Mouse (Mus musculus): ENCODE measurements at regions not wholly inside any gene's neighbourhood (a gene's known extent, or its start where the extent isn't known, plus 50 kb on each side); places are given as distances from the start of the nearest gene placed in this dataset.

DNA sequence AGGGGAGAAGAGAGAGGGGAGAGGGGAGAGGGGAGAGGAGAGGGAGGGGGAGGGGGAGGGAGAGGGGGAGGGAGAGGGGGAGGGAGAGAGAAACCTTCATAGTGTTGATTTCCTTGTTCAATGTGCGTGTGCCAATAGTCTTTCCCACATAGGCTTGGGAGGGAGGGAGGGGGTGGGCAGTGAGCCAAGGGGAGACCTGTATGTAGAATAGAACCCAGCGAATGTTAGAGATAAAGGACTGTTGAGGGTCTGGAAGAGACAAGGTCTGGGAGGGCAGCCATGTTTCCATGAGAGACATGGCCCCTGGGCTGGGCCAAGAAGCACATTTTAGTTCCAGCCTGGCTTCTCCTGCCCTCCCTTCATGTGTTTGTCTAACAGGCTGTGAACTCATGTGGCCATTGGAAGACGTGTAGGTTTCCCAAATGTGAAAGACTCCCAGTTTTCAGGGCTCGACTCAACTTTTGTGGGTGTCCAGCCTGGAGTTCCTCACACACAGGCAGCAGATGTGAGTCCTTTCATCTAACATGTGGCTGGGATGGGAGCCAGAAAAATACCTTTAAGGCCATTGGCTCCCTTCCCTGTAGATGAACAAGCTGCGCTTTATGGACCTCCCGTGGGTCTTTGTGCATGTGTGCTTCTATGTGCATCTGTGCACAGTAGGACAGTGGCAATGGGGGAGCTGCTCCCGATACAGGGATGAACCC is 68.4 kb upstream of the Zfp831 start:
- H3K9ac ChIP-seq (replicated peaks): no peak overlapping the region
- no peaks in the 10 kb centered on the region for H3K9me3 ChIP-seq
- no peaks in the 10 kb centered on the region for H3K4me1 ChIP-seq (replicated peaks)
- H3K4me3 ChIP-seq (replicated peaks): no peak overlapping the region
- H3K4me2 ChIP-seq: no peak overlapping the region
- no peak for ATAC-seq (ENCODE audit: insufficient number of reproducible peaks, insufficient read depth, low FRiP score, low TSS enrichment, low read depth)
- 83% methylated on average over 7 of the region's 7 CpGs for WGBS
- no peaks in the 10 kb centered on the region for H3K36me3 ChIP-seq
- H3K27me3 ChIP-seq: no peaks in the 10 kb centered on the region
- no peak overlapping the region for H3K27ac ChIP-seq

DNA sequence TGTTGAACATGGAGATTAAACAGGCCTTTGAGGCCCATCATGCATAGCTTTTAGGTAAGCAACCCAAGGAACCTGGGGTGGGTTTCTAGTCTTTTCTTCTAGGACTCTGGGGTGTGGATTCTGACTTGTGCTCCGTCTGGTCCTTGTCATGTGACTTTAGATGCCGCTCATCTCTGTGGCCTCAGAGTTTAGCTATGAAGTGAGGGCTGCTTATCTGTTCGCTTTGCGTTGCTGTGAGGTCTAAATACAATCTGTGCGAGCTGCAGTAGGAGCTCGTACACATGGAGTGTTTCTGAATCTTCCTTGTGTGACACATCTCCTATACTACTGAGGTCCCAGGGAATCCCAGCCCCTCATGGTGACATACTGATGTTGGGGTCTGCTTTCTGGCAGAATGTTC is 67.8 kb upstream of the Zfp831 start:
- Histone ChIP-seq H3K27me3 (no peaks in the 10 kb centered on the region), H3K27ac (no peak overlapping the region), H3K9me3 (no peaks in the 10 kb centered on the region), H3K4me2 (no peak overlapping the region), H3K4me3 (replicated peaks) (no peak overlapping the region), H3K9ac (replicated peaks) (no peak overlapping the region), H3K4me1 (replicated peaks) (no peaks in the 10 kb centered on the region), H3K36me3 (no peaks in the 10 kb centered on the region)
- WGBS: 90% methylated on average over 6 of the region's 6 CpGs
- no peak for ATAC-seq (ENCODE audit: insufficient number of reproducible peaks, insufficient read depth, low FRiP score, low TSS enrichment, low read depth)

DNA sequence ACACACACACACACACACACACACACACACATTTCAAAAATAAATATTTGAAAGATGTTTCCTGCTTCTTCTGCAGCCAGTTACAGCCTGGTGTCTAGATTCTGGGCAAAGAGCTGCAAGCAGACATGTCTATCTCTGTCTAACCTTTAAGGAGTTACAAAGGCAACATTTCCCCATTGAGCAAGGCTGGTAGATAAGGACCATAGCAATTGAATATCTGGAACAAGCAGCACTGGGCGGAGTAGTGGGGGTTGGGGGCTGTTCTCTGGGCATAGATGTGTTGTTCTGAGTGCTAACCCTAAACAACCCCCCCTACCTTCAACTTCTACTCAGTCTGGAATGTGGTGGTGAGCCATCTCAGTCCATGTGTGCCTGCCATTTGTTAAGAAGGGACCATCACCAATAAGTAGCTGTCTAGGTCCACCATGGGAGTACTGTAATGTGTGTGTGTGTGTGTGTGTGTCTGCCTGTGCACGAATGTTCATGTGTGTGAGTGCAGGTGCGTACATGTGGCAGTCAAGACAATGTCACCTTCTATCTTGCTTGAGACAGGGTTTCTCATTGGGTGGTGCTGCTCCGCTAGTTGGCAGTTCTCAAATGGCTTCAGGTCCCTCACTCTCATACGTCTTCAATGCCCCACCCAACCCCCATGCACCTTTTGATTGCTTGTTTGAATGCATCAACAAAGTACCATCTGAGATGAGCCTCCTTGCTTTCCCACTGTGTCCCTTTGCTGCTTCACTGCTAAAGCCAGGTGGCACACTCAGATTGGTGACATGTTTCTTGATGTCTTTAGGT is 62.2 kb upstream of the Zfp831 start:
- Histone ChIP-seq H3K27me3 (no peaks in the 10 kb centered on the region), H3K9ac (replicated peaks) (no peak overlapping the region), H3K4me1 (replicated peaks) (no peaks in the 10 kb centered on the region), H3K4me2 (no peak overlapping the region), H3K9me3 (no peaks in the 10 kb centered on the region), H3K36me3 (no peaks in the 10 kb centered on the region), H3K27ac (no peak overlapping the region), H3K4me3 (replicated peaks) (no peak overlapping the region)
- 85% methylated on average over 5 of the region's 5 CpGs for WGBS
- no peak for ATAC-seq (ENCODE audit: insufficient number of reproducible peaks, insufficient read depth, low FRiP score, low TSS enrichment, low read depth)

DNA sequence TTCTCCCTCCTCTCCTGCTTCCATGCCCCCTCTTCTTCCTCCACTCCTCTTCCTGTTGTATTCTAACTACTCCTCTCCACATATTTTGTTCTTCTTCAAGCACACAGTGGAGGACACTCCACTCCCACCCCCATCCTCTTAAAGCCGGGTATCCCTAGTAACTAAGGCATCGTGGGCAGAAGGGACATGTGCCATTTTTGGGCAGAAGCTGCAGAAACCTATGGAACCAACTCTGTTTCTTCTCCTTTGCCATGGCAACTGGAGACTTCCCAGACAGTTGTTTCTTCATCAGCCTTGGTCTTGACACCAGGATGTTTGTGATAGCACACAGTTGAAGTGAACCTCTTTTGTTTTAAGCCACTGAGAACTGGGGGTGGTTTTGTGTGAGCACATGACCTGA is 59.1 kb upstream of the Zfp831 start:
- no peaks in the 10 kb centered on the region for H3K36me3 ChIP-seq
- peaks cover under 1% of the 10 kb centered on the region; the same call in 1 of the 2 replicates for H3K27me3 ChIP-seq
- no peak overlapping the region for H3K4me2 ChIP-seq
- no peaks in the 10 kb centered on the region for H3K4me1 ChIP-seq (replicated peaks)
- WGBS: 87% methylated on average over 2 of the region's 2 CpGs
- H3K9ac ChIP-seq (replicated peaks): no peak overlapping the region
- H3K4me3 ChIP-seq (replicated peaks): no peak overlapping the region
- no peak overlapping the region for H3K27ac ChIP-seq
- no peak for ATAC-seq (ENCODE audit: insufficient number of reproducible peaks, insufficient read depth, low FRiP score, low TSS enrichment, low read depth)
- no peaks in the 10 kb centered on the region for H3K9me3 ChIP-seq

All from limb, embryonic 12.5 days (tissue).